Mouse (Mus musculus) megakaryocyte progenitor cell, adult 5-6 weeks (primary cell): ENCODE results near the gene Slc25a11. TPM values are rescaled to one million over a fixed set of nuclear protein-coding genes. Genes with fewer than 3 reads are reported as not detected.
A peak's percentile ranks its signal among the peaks of the same experiment; 100 is the strongest.

Source experiments
- ATAC-seq: replicated peaks from 2 replicates; pipeline ENCODE4 v1.8.0; 2016; ENCODE audit warnings: mild to moderate bottlenecking, moderate TSS enrichment, inconsistent platforms; ENCODE audit not compliant: poor library complexity
- total RNA-seq, 2 experiments: library from RNA; stranded (forward) in 1 of 2; stranded (reverse) in 1 of 2; fragments of 157-497, 149-512 nt in 1 of 2; fragments of 200-1000 nt in 1 of 2; gene quantifications; 2 replicates each; pipeline versions ENCODE4 v1.2.3 to v1.2.4; 2015 to 2017

Gene Slc25a11
- total RNA-seq, 2 experiments from 2014 or later = 46.6 to 59.5 TPM

GRCm38 (mm10) chr11:70626877-70627276 lies 20.4 kb downstream of the Slc25a11 start:
- no peak for ATAC-seq

- ATAC-seq = peak; percentile 62
Measured at GRCm38 (mm10) chr11:70625473-70625872, 21.8 kb downstream of the Slc25a11 start.

GRCm38 (mm10) chr11:70623053-70623742 lies 24.1 kb downstream of the Slc25a11 start:
- peak; percentile 43 for ATAC-seq

- ATAC-seq = peak; percentile 94
Measured at GRCm38 (mm10) chr11:70621972-70622814, 25.1 kb downstream of the Slc25a11 start.

- no peak for ATAC-seq
Measured at GRCm38 (mm10) chr11:70619101-70619500, 28.2 kb downstream of the Slc25a11 start, which contains the start of gene Chrne. Gene Chrne (minus strand): TSS chr11:70619216.

GRCm38 (mm10) chr11:70615516-70616093 lies 31.7 kb downstream of the Slc25a11 start, which contains the start of gene 4930544D05Rik:
Gene 4930544D05Rik (plus strand): TSS chr11:70615848.
- peak; percentile 49 for ATAC-seq

GRCm38 (mm10) chr11:70615074-70615473 lies 32.2 kb downstream of the Slc25a11 start:
- ATAC-seq = peak; percentile 95

DNA sequence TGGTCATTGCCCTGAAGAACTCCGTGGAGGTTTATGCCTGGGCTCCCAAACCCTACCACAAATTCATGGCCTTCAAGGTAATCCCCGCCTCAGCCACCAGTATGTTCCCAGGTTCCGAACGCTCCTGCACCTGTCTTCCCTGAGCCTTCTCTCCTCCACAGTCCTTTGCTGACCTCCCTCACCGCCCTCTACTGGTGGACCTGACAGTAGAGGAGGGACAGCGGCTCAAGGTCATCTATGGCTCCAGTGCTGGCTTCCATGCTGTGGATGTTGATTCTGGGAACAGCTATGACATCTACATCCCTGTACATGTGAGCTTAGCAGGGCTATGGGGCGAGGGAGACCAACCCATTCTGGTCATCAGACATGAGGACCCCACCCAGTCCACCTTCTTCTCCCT lies 34.8 kb downstream of the Slc25a11 start:
- ATAC-seq = no peak

GRCm38 (mm10) chr11:70610752-70611151 lies 36.5 kb downstream of the Slc25a11 start:
- ATAC-seq = no peak

- ATAC-seq = peak; percentile 32
Measured at GRCm38 (mm10) chr11:70608381-70609066, 38.8 kb downstream of the Slc25a11 start.

- ATAC-seq = no peak
Measured at GRCm38 (mm10) chr11:70607611-70608010, 39.7 kb downstream of the Slc25a11 start.

DNA sequence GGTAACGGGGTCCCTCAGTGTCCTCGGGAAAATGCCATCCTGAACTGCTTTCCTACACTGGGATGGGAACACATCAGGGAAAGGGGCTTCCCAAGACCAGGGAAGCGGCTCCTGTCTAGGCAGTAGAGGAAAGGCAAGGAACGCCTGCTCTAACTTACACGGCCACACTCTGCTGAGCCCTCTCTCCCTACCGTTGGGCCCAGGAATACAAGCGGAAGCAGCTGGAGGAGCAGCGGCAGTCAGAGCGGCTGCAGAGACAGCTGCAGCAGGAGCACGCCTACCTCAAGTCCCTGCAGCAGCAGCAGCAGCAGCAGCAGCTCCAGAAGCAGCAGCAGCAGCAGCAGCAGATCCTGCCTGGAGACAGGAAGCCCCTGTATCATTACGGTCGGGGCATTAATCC lies 40.6 kb downstream of the Slc25a11 start:
- no peak for ATAC-seq

GRCm38 (mm10) chr11:70605024-70605566 lies 42.2 kb downstream of the Slc25a11 start:
- peak; percentile 86 for ATAC-seq

DNA sequence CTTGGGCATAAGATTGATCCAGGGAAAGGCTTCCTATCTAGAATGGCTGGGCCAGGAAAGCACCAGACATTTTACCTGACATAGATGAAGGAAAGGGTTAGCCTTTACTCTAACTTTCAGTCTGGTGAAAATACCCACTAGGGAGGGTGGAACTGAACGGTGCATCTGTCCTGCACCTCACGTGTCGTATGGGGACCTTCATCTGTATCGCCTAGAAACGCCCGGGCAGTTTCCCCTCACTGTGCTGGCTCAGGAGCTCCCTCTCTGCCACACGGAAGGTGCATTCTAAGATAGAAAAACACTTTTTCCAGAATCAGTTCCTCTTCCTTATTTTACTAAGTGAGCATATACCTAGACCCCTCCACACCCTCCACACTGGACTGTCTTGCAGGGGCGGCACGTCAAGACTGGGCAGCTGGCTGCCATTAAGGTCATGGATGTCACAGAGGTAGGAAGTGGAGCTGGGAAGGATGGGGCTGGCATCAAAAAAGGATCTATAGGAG lies 48.8 kb downstream of the Slc25a11 start:
- ATAC-seq = no peak

DNA sequence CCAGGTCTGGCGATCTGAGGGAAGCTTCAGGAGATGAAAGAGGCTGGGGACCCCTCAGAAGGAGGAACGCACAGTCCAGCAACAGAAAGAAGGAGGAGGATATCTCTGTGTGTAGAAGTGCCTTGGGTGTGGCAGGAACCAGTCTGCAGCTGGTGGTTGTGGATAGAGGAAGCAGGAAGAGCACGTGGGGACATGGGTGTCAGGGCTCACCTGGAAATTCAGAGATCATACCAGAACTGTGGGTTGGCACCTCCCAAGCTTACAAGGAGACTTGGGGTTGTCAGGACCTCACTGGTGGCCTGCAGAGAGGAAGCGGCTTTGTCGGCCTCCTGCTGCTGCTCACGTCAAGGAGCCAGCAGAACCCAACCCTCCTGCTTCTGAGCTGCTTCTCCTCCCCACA lies 50.0 kb downstream of the Slc25a11 start:
- ATAC-seq = peak; percentile 79

GRCm38 (mm10) chr11:70596094-70596493 lies 51.2 kb downstream of the Slc25a11 start:
- ATAC-seq = no peak

DNA sequence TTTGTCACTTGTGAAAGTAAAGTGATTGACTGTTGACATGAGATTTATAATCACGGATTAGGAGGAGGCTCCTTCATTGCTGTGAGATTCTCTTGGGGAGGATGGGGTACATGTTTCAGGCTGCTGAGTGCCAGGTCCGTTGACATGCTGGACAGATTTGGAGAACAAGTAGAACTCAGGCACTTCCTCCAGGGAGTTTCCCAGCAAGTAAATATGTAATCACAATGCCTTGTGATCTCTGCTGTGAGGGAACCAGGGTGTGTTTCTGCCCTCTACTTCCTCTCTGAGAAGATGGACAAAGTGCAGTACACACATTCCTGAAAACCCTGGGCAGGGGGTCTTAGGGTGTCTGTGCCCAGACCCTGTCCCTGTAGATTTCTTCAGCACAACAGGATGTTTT lies 51.6 kb downstream of the Slc25a11 start:
- ATAC-seq = no peak

DNA sequence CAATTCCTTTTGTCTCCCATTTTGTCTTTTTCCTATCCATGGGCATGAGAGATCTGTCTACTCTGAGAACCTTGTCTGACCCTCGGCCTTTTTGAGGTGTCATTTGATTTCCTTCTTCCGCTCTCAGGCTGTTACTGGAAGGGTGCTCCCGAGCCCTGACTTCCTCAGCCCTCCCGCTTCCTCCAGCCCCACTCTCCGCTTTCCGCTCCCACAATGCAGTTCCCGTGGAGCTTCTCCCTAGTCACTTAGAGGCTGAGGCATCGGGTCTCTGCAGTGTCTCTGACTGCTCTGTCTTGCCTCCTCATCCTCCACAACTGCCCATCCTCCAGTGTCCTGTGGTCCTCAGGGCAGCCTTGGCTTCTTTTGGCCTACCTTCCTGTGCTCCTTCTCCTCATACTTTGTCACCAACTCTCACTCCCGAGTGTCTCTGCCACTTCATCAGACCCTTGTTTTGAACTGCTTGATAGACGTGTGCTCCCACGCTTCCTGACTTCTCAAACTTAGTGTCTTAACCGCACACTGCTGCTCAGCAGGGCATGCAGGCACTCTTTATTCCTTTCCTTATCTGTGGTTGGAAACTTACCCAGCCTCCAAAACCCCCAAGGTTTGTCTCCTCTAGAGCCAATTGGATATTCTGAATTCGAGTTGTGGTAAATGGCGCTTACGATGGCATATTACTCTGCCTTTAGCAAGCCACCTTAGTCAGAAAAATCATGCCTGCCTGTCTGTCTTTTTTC lies 52.9 kb downstream of the Slc25a11 start:
- no peak for ATAC-seq
